Mouse (Mus musculus): Measurements from ENCODE around the gene AC134908.4. TPM values are rescaled to one million over a fixed set of nuclear protein-coding genes. Genes with fewer than 3 reads are reported as not detected.
A peak's percentile ranks its signal among the peaks of the same experiment; 100 is the strongest.

AC134908.4 gene
- polyA plus RNA-seq, 1 experiment from 2014 or later, result 1.9 TPM

GRCm38 (mm10) chr17:25836397-25837075, 41.1 kb upstream of the AC134908.4 start:
- WGBS, result 21% methylated on average over 23 of the region's 23 CpGs
- Histone ChIP-seq H3K4me2 (peak overlapping the region; percentile 98), H3K4me1 (replicated peaks) (peaks cover 64% of the 10 kb centered on the region), H3K27me3 (no peaks in the 10 kb centered on the region), H3K9ac (peak overlapping the region; percentile 87), H3K4me3 (peak overlapping the region; percentile 48), H3K36me3 (peaks cover 47% of the 10 kb centered on the region), H3K27ac (replicated peaks) (peak overlapping the region; percentile 84), H3K9me3 (no peaks in the 10 kb centered on the region)
- ATAC-seq (ENCODE audit: low read depth), result no peak

GRCm38 (mm10) chr17:25835816-25836215, 40.4 kb upstream of the AC134908.4 start:
- H3K4me1 ChIP-seq (replicated peaks), result peaks cover 71% of the 10 kb centered on the region
- peak overlapping the region; percentile 48; the same call in 1 of the 2 replicates for H3K4me3 ChIP-seq
- no peaks in the 10 kb centered on the region for H3K27me3 ChIP-seq
- peak overlapping the region; percentile 87 for H3K9ac ChIP-seq
- no peak overlapping the region for H3K27ac ChIP-seq (replicated peaks)
- H3K4me2 ChIP-seq, result peak overlapping the region; percentile 98
- peaks cover 47% of the 10 kb centered on the region for H3K36me3 ChIP-seq
- H3K9me3 ChIP-seq, result no peaks in the 10 kb centered on the region
- no peak for ATAC-seq (ENCODE audit: low read depth)
- WGBS, result 94% methylated on average over 16 of the region's 16 CpGs

GRCm38 (mm10) chr17:25835301-25835700, 39.8 kb upstream of the AC134908.4 start:
- H3K4me3 ChIP-seq, result 0 out of 2 replicates have a peak overlapping the region, but pooled peaks have one; percentile 76
- no peak for ATAC-seq (ENCODE audit: low read depth)
- H3K9me3 ChIP-seq, result no peaks in the 10 kb centered on the region
- peak overlapping the region; percentile 98 for H3K4me2 ChIP-seq
- peak overlapping the region; percentile 76; the same call in 1 of the 2 replicates for H3K9ac ChIP-seq
- H3K4me1 ChIP-seq (replicated peaks), result peaks cover 76% of the 10 kb centered on the region
- no peak overlapping the region for H3K27ac ChIP-seq (replicated peaks)
- peaks cover 47% of the 10 kb centered on the region for H3K36me3 ChIP-seq
- WGBS, result 95% methylated on average over 7 of the region's 7 CpGs
- no peaks in the 10 kb centered on the region for H3K27me3 ChIP-seq

GRCm38 (mm10) chr17:25834595-25835222, 39.2 kb upstream of the AC134908.4 start:
- Histone ChIP-seq H3K9ac (peak overlapping the region; percentile 76), H3K27me3 (no peaks in the 10 kb centered on the region), H3K36me3 (peaks cover 47% of the 10 kb centered on the region), H3K4me3 (peak overlapping the region; percentile 76), H3K9me3 (no peaks in the 10 kb centered on the region), H3K4me1 (replicated peaks) (peaks cover 82% of the 10 kb centered on the region), H3K27ac (replicated peaks) (peak overlapping the region; percentile 94; the same call in 1 of the 2 replicates), H3K4me2 (peak overlapping the region; percentile 98)
- ATAC-seq (ENCODE audit: low read depth), result no peak
- 92% methylated on average over 12 of the region's 12 CpGs for WGBS

GRCm38 (mm10) chr17:25833961-25834594, 38.6 kb upstream of the AC134908.4 start:
- Histone ChIP-seq H3K4me3 (peak overlapping the region; percentile 76), H3K9ac (peak overlapping the region; percentile 76), H3K27me3 (no peaks in the 10 kb centered on the region), H3K27ac (replicated peaks) (peak overlapping the region; percentile 94), H3K36me3 (peaks cover 41% of the 10 kb centered on the region), H3K4me1 (replicated peaks) (peaks cover 87% of the 10 kb centered on the region), H3K9me3 (no peaks in the 10 kb centered on the region), H3K4me2 (peak overlapping the region; percentile 98)
- WGBS, result 55% methylated on average over 6 of the region's 6 CpGs
- ATAC-seq (ENCODE audit: low read depth), result no peak

GRCm38 (mm10) chr17:25833291-25833663, 37.8 kb upstream of the AC134908.4 start, which contains the start of gene Stub1:
Gene Stub1, minus strand, starts transcription at chr17:25833404.
- H3K4me3 ChIP-seq, result peak within 1 kb of the TSS; percentile 76
- peak within 1 kb of the TSS; percentile 94 for H3K27ac ChIP-seq (replicated peaks)
- peak within 1 kb of the TSS; percentile 85 for H3K9ac ChIP-seq
- peak; percentile 54 for ATAC-seq (ENCODE audit: low read depth)
- WGBS, result under 1% methylated on average over 24 of the region's 24 CpGs
- H3K36me3 ChIP-seq, result peaks cover 37% of the 10 kb centered on the region
- H3K9me3 ChIP-seq, result no peaks in the 10 kb centered on the region
- peak within 1 kb of the TSS; percentile 98 for H3K4me2 ChIP-seq
- H3K27me3 ChIP-seq, result no peaks in the 10 kb centered on the region
- H3K4me1 ChIP-seq (replicated peaks), result peaks cover 84% of the 10 kb centered on the region

- ATAC-seq (ENCODE audit: low read depth), result peak; percentile 91
Observed at GRCm38 (mm10) chr17:25832436-25833290, 37.2 kb upstream of the AC134908.4 start.

GRCm38 (mm10) chr17:25831451-25832281, 36.2 kb upstream of the AC134908.4 start:
- peak overlapping the region; percentile 94 for H3K27ac ChIP-seq (replicated peaks)
- H3K4me3 ChIP-seq, result peak overlapping the region; percentile 76
- 62% methylated on average over 21 of the region's 21 CpGs for whole genome bisulfite sequencing
- peaks cover 84% of the 10 kb centered on the region for H3K4me1 ChIP-seq (replicated peaks)
- peak overlapping the region; percentile 85 for H3K9ac ChIP-seq
- H3K9me3 ChIP-seq, result no peaks in the 10 kb centered on the region
- no peak for ATAC-seq (ENCODE audit: low read depth)
- H3K4me2 ChIP-seq, result peak overlapping the region; percentile 98
- H3K36me3 ChIP-seq, result peaks cover 48% of the 10 kb centered on the region
- no peaks in the 10 kb centered on the region for H3K27me3 ChIP-seq

More at GRCm38 (mm10) chr17:25832436-25833290, 37.2 kb upstream of the AC134908.4 start:
- under 1% methylated on average over 77 of the region's 77 CpGs for WGBS
- H3K9ac ChIP-seq, result peak overlapping the region; percentile 85
- peaks cover 84% of the 10 kb centered on the region for H3K4me1 ChIP-seq (replicated peaks)
- peak overlapping the region; percentile 98 for H3K4me2 ChIP-seq
- H3K9me3 ChIP-seq, result no peaks in the 10 kb centered on the region
- no peaks in the 10 kb centered on the region for H3K27me3 ChIP-seq
- H3K4me3 ChIP-seq, result peak overlapping the region; percentile 76
- H3K27ac ChIP-seq (replicated peaks), result peak overlapping the region; percentile 94
- peaks cover 38% of the 10 kb centered on the region for H3K36me3 ChIP-seq

- H3K4me3 ChIP-seq, result peak overlapping the region; percentile 76
- H3K9ac ChIP-seq, result peak overlapping the region; percentile 85; the same call in 1 of the 2 replicates
- H3K27ac ChIP-seq (replicated peaks), result no peak overlapping the region
- H3K4me2 ChIP-seq, result peak overlapping the region; percentile 98
- no peaks in the 10 kb centered on the region for H3K27me3 ChIP-seq
- no peak for ATAC-seq (ENCODE audit: low read depth)
- peaks cover 56% of the 10 kb centered on the region for H3K36me3 ChIP-seq
- H3K9me3 ChIP-seq, result no peaks in the 10 kb centered on the region
- 86% methylated on average over 14 of the region's 14 CpGs for WGBS
- peaks cover 84% of the 10 kb centered on the region for H3K4me1 ChIP-seq (replicated peaks)
Observed at GRCm38 (mm10) chr17:25830806-25831431, 35.5 kb upstream of the AC134908.4 start.

GRCm38 (mm10) chr17:25830200-25830753, 34.8 kb upstream of the AC134908.4 start:
- peak overlapping the region; percentile 89 for H3K9ac ChIP-seq
- peak overlapping the region; percentile 76 for H3K4me3 ChIP-seq
- H3K4me2 ChIP-seq, result peak overlapping the region; percentile 98
- WGBS, result 88% methylated on average over 4 of the region's 4 CpGs
- no peaks in the 10 kb centered on the region for H3K27me3 ChIP-seq
- H3K9me3 ChIP-seq, result no peaks in the 10 kb centered on the region
- no peak for ATAC-seq (ENCODE audit: low read depth)
- peaks cover 55% of the 10 kb centered on the region for H3K36me3 ChIP-seq
- peaks cover 84% of the 10 kb centered on the region for H3K4me1 ChIP-seq (replicated peaks)
- H3K27ac ChIP-seq (replicated peaks), result no peak overlapping the region
